Mouse (Mus musculus) MEL (cell line): ENCODE measurements around the gene Fbxl7.

Experiments used
- CTCF ChIP-seq, 3 experiments: IDR thresholded peaks in 2 of 3; conservative IDR thresholded peaks in 1 of 3; 2 replicates each; pipeline ENCODE4 v1.5.1; 2011 to 2012; ENCODE audit warnings: low read length in 3 of 3, low read depth in 2 of 3, mild to moderate bottlenecking in 2 of 3, improper control_type of control experiment in 1 of 3, inconsistent platforms in 1 of 3, mixed read lengths in 1 of 3, moderate library complexity in 1 of 3; ENCODE audit not compliant: control insufficient read depth in 1 of 3, insufficient read depth in 1 of 3, poor library complexity in 1 of 3, severe bottlenecking in 1 of 3
- ELF1 ChIP-seq: IDR thresholded peaks from 2 replicates; pipeline ENCODE4 v1.6.1; 2014; ENCODE audit warnings: low read depth, mild to moderate bottlenecking, inconsistent platforms, low read length, improper control_type of control experiment, moderate library complexity
- JUND ChIP-seq: IDR thresholded peaks from 2 replicates; pipeline ENCODE4 v1.6.1; 2011; ENCODE audit warnings: low read depth, mild to moderate bottlenecking, improper control_type of control experiment, low read length
- MAZ ChIP-seq: IDR thresholded peaks from 2 replicates; pipeline ENCODE4 v1.6.1; 2012; ENCODE audit warnings: low read depth, mild to moderate bottlenecking, inconsistent platforms, low read length, improper control_type of control experiment
- MYB ChIP-seq: IDR thresholded peaks from 2 replicates; pipeline ENCODE4 v1.6.1; 2011; ENCODE audit warnings: mild to moderate bottlenecking, low read depth, low read length, improper control_type of control experiment
- NELFE ChIP-seq: IDR thresholded peaks from 2 replicates; pipeline ENCODE4 v1.6.1; 2011; ENCODE audit warnings: low read depth, low read length, improper control_type of control experiment
- POLR2A ChIP-seq, 2 experiments: IDR thresholded peaks; 2 replicates each; pipeline ENCODE4 v1.6.1; 2011 to 2012; ENCODE audit warnings: low read length in 2 of 2, mild to moderate bottlenecking in 2 of 2, control low read depth in 1 of 2, improper control_type of control experiment in 1 of 2, low read depth in 1 of 2, moderate library complexity in 1 of 2; ENCODE audit not compliant: control insufficient read depth in 1 of 2, insufficient read depth in 1 of 2, poor library complexity in 1 of 2
- UBTF ChIP-seq: IDR thresholded peaks from 2 replicates; pipeline ENCODE4 v1.6.1; 2012; ENCODE audit warnings: low read depth, mild to moderate bottlenecking, inconsistent platforms, low read length, improper control_type of control experiment, moderate library complexity, borderline replicate concordance; ENCODE audit not compliant: insufficient read depth

DNA sequence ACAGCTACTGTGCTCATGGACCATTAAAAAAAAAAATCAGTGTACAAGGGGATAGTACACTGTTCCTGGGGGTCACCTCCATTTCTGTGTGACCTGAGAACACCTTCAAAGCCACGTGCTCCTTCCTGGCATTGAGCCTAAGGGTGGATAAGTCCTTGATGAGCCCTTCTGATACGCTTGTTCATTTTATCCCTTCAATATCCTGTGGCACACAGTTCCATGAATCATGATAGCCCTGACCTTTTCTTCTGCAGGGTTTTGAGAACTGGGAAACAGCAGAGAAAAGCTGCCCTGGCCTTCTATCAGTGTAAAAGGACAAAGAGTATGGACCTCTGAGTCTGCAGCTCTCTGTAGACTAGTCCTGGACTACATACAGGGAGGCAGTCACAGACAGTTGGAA, 99.4 kb downstream of the Fbxl7 start:
- TF ChIP-seq POLR2A (IDR thresholded peaks at IDR 0.05; ENCODE audit: control insufficient read depth in 1 of 2, insufficient read depth in 1 of 2, low read depth in 1 of 2, low read length in 2 of 2, poor library complexity in 1 of 2) = no peak
- no peak for TF ChIP-seq CTCF (IDR thresholded peaks at IDR 0.05 in 2 of 3, conservative IDR thresholded peaks at IDR 0.05 in 1 of 3; ENCODE audit: control insufficient read depth in 1 of 3, insufficient read depth in 1 of 3, low read depth in 2 of 3, low read length in 3 of 3, poor library complexity in 1 of 3, severe bottlenecking in 1 of 3)
- no peak for TF ChIP-seq UBTF
- no peak for TF ChIP-seq NELFE
- no peak for TF ChIP-seq JUND
- TF ChIP-seq ELF1 = no peak
- TF ChIP-seq MAZ = no peak
- no peak for TF ChIP-seq MYB
